Mouse (Mus musculus) kidney, embryonic 14.5 days (tissue): ENCODE measurements around the gene Polk. TPM values are rescaled to one million over a fixed set of nuclear protein-coding genes. Genes with fewer than 3 reads are reported as not detected.

ENCODE experiments used
- ATAC-seq: fragments of 200-750 bp; cut with Nextera tagmentation; 2 replicates; pipeline ENCODE4 v1.8.0; 2017; ENCODE audit warnings: moderate number of reproducible peaks, mild to moderate bottlenecking, moderate TSS enrichment, moderate library complexity; ENCODE audit not compliant: low FRiP score, low TSS enrichment
- H3K27ac ChIP-seq: fragments of 300-500 bp; sonication (generic); 2 replicates; pipeline ENCODE4 v1.5.1; 2014; ENCODE audit warnings: low read depth, mild to moderate bottlenecking, low read length, moderate library complexity, mixed read lengths
- H3K27me3 ChIP-seq: fragments of 300-500 bp; sonication (generic); 2 replicates; pipeline ENCODE4 v1.6.1; 2014; ENCODE audit warnings: mild to moderate bottlenecking, low read length; ENCODE audit not compliant: control insufficient read depth, insufficient read depth
- H3K36me3 ChIP-seq: fragments of 300-500 bp; sonication (generic); 2 replicates; pipeline ENCODE4 v1.6.1; 2014; ENCODE audit warnings: low read length, mixed read lengths; ENCODE audit not compliant: control insufficient read depth, insufficient read depth
- H3K4me1 ChIP-seq: fragments of 300-500 bp; sonication (generic); 2 replicates; pipeline ENCODE4 v1.6.1; 2014; ENCODE audit warnings: low read length, mixed read lengths; ENCODE audit not compliant: control insufficient read depth, insufficient read depth
- H3K4me2 ChIP-seq: fragments of 300-500 bp; sonication (generic); replicated peaks from 2 replicates; pipeline ENCODE4 v1.6.1; 2014; ENCODE audit warnings: low read depth, mild to moderate bottlenecking, low read length
- H3K4me3 ChIP-seq: fragments of 300-500 bp; sonication (generic); 2 replicates; pipeline ENCODE4 v1.5.1; 2014; ENCODE audit warnings: mild to moderate bottlenecking, low read length
- H3K9ac ChIP-seq: fragments of 300-500 bp; sonication (generic); 2 replicates; pipeline ENCODE4 v1.6.1; 2014; ENCODE audit warnings: low read depth, mild to moderate bottlenecking, low read length, moderate library complexity
- H3K9me3 ChIP-seq: fragments of 300-500 bp; sonication (generic); 2 replicates; pipeline ENCODE4 v1.6.1; 2016; ENCODE audit warnings: low read length; ENCODE audit not compliant: control insufficient read depth
- WGBS: fragments of 180-500 bp; shearing (Covaris S2); extraction: QIAGEN DNeasy Blood & Tissue Kit; methylation state at CpG from one replicate; pipeline ENCODE4 v1.1.7; 2014; 5-methylcytosine and 5-hydroxymethylcytosine counted together
- polyA plus RNA-seq: library from polyadenylated mRNA; unstranded; fragments of >200 nt; fragmentation: Nextera tagmentation; extraction: Ambion mirVana; gene quantifications from 2 replicates; pipeline ENCODE4 v1.2.1, GENCODE M21; 2014

Polk gene
- polyA plus RNA-seq, 1 experiment from 2014 or later, result 10.8 TPM

DNA sequence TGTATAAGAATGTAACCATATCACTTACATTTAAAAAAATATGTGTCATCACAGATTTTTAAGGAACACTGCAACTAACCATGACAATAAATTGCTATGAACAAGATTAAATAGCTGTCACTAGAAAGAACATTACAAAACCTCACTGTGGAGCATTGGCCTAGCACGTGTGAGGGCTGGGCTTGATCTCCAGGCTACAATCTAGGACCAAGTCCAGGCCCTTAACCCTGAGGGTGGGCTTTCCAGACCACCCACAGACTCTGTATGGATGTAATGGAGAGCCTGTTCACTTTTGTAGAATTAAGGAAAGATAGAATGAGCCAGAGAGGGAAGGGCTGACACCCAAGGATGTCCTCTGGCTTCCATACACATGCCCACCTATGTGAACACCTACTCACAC, 79.7 kb downstream of the Polk start:
- Histone ChIP-seq H3K36me3 (no peaks in the 10 kb centered on the region), H3K27me3 (no peaks in the 10 kb centered on the region), H3K4me2 (no peak overlapping the region), H3K27ac (no peak overlapping the region), H3K9me3 (no peaks in the 10 kb centered on the region), H3K4me3 (no peak overlapping the region), H3K9ac (no peak overlapping the region), H3K4me1 (no peaks in the 10 kb centered on the region)
- WGBS, result 70% methylated on average over 1 of the region's 1 CpGs
- no peak for ATAC-seq

DNA sequence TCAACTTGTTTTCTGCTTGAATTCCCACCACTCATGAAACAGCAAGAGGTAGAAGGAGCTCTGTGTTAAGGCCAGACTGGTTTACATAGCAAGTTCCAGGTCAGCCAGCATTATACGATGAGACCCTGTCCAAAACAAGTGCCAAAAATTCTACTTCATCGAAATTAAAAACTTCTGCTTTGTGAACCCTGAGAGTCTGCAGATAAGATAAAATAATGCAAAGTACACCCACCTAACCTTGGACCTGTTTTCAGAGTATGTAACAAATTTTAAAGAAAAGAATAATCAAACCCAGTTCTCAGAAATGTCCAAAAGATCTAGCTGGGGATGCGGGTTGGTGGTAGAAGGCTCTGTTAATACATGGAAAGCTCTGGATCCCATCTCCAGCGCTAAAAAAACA, 83.8 kb downstream of the Polk start:
- Histone ChIP-seq H3K27ac (no peak overlapping the region), H3K4me1 (no peaks in the 10 kb centered on the region), H3K27me3 (no peaks in the 10 kb centered on the region), H3K36me3 (no peaks in the 10 kb centered on the region), H3K9ac (no peak overlapping the region), H3K9me3 (no peaks in the 10 kb centered on the region), H3K4me2 (no peak overlapping the region), H3K4me3 (no peak overlapping the region)
- WGBS, result 85% methylated on average over 4 of the region's 4 CpGs
- ATAC-seq, result no peak

DNA sequence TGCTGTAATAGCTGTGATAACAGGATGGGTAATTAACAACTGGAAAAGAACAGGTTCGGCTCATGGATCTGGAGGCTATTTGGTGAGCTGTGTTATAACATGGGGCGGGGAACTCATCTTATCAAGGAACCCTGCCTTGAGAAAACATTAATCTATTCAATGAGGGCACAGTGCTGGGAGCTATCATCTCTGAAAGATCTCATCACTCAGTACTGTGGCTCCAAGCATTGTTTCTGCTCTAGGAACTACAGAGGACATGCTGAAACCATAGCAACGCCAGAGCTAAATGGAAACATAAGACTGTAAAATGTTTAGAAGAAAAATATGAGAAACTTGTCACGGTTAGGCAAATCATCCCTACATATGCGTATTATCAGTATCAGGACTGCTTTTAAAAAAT, 84.4 kb downstream of the Polk start:
- ATAC-seq, result no peak
- no peak overlapping the region for H3K27ac ChIP-seq
- no peaks in the 10 kb centered on the region for H3K9me3 ChIP-seq
- H3K4me1 ChIP-seq, result no peaks in the 10 kb centered on the region
- no peaks in the 10 kb centered on the region for H3K27me3 ChIP-seq
- H3K9ac ChIP-seq, result no peak overlapping the region
- no peak overlapping the region for H3K4me2 ChIP-seq
- no peaks in the 10 kb centered on the region for H3K36me3 ChIP-seq
- WGBS, result 84% methylated on average over 5 of the region's 5 CpGs
- H3K4me3 ChIP-seq, result no peak overlapping the region

DNA sequence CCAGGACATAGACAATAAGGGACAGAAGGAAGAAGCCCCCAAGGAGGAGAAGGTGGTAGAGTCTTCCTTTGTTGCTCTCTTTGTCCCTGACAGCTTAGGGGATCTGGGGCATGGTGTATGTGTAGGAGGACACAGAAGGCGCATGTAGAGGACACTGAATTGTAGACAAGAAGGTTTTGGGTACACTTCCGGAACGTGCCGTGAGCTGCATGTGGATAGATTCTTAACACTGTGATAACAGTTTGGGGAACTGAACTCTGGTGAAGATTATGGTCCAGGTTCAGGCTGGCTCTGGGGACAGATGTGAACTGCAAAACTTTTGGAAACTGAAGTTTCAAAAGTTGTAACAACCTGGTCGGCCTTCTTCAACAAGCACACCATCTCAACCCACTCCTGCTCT, 84.8 kb downstream of the Polk start:
- Histone ChIP-seq H3K4me3 (no peak overlapping the region), H3K9ac (no peak overlapping the region), H3K27me3 (no peaks in the 10 kb centered on the region), H3K9me3 (no peaks in the 10 kb centered on the region), H3K4me2 (no peak overlapping the region), H3K27ac (no peak overlapping the region), H3K36me3 (no peaks in the 10 kb centered on the region), H3K4me1 (no peaks in the 10 kb centered on the region)
- ATAC-seq, result no peak
- 93% methylated on average over 5 of the region's 5 CpGs for WGBS

DNA sequence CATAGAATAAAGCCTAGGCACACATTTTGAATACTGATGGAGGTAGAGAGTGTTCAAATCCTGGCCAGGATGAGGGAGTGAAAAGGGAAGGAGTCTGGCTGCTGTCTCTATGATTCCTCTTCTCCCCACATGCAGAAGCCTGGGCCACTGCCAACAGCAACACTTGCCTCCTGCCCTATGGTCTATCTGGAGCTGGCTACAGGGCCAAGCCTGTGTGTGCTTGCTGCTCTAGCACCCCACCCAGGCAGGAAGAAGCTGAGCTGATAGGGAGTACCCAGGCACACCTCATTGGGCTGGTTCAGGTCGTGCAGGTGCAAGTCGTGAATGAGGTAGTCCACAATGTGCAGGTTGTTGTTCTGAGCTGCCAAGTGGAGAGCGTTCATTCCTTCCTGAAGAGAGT, 88.1 kb downstream of the Polk start:
- Histone ChIP-seq H3K27ac (no peak overlapping the region), H3K36me3 (no peaks in the 10 kb centered on the region), H3K4me3 (no peak overlapping the region), H3K27me3 (no peaks in the 10 kb centered on the region), H3K4me2 (no peak overlapping the region), H3K9me3 (no peaks in the 10 kb centered on the region), H3K9ac (no peak overlapping the region), H3K4me1 (no peaks in the 10 kb centered on the region)
- no peak for ATAC-seq
- 80% methylated on average over 3 of the region's 3 CpGs for WGBS

DNA sequence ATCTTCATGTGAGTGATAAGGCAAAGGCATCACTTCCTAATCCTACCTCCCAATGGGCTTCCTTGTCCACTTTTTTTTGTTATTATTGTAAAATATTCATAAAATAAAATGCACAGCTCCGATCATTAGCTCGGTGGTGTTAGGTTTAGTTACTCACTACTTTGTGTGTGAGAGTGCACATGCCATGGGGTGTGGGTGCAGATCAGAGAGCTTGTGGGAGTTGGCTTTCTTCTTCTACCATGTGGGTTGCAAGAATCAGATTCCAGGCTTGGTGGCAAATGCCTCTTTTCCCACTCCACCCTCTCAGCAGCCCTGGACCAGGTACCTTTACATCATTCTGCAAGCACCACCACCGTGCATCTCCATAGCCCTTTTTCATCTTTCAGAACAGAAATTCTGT, 89.8 kb downstream of the Polk start:
- H3K4me1 ChIP-seq, result no peaks in the 10 kb centered on the region
- H3K9me3 ChIP-seq, result no peaks in the 10 kb centered on the region
- H3K36me3 ChIP-seq, result no peaks in the 10 kb centered on the region
- H3K27me3 ChIP-seq, result no peaks in the 10 kb centered on the region
- no peak overlapping the region for H3K4me2 ChIP-seq
- H3K9ac ChIP-seq, result no peak overlapping the region
- H3K27ac ChIP-seq, result no peak overlapping the region
- no peak for ATAC-seq
- 90% methylated on average over 3 of the region's 3 CpGs for WGBS
- H3K4me3 ChIP-seq, result no peak overlapping the region

DNA sequence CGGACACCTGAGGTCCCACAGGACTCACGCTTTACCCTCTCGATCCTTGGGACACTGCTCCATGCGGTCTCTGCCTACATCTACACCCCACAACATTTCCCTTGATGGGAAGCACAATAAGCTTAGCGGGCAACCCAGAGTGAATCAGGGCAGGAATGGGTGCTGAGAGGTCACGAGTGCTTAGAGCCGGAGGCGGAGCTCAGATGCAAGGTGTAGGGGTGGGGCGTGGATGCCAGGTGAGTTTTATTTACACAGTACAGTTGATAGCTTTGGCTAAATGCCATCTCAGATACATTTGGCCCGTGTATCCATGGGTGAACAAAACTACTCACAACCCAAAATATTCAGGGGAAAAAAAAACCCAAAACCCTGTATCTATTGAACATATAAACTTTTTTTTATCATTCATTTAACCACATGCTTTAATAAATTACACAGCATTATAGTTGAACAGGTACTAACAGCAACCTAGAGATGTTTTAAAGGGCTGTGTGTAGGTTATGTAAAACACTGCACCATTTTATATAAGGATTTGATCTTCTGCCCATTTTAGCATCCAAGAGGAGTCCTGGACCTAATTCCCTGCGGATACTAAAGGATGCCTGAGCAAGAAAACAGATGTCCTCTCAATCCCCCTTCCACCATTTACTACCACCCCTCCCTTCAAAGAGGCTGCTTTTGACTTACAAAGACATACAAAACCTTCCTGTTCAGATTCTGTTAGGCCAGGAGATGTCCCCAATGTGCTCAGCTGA, 90.8 kb downstream of the Polk start:
- no peaks in the 10 kb centered on the region for H3K4me1 ChIP-seq
- no peaks in the 10 kb centered on the region for H3K9me3 ChIP-seq
- 88% methylated on average over 11 of the region's 11 CpGs for WGBS
- no peak overlapping the region for H3K27ac ChIP-seq
- H3K9ac ChIP-seq, result no peak overlapping the region
- H3K27me3 ChIP-seq, result no peaks in the 10 kb centered on the region
- no peak overlapping the region for H3K4me2 ChIP-seq
- no peaks in the 10 kb centered on the region for H3K36me3 ChIP-seq
- ATAC-seq, result no peak
- no peak overlapping the region for H3K4me3 ChIP-seq

DNA sequence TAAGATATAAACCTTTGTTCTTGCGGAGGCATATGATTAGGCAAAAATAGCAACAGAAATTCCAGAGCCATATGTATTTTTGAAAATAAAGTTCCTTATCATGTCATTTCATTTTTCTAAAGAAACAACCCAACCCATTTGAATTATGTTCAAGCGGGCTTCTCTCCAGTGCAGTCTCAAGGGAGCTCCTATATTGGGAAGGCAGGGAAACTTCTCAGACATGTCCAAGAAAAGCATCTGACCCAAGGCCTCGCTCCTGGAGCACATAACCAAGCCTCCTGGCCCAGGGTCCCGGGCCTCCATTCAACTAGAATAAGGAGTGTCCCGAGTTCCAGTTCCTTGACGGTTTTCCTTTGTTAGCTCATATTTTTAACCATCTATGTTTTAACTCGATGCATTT, 91.5 kb downstream of the Polk start:
- Histone ChIP-seq H3K4me1 (no peaks in the 10 kb centered on the region), H3K27me3 (no peaks in the 10 kb centered on the region), H3K4me2 (no peak overlapping the region), H3K9me3 (no peaks in the 10 kb centered on the region), H3K27ac (no peak overlapping the region), H3K9ac (no peak overlapping the region), H3K4me3 (no peak overlapping the region), H3K36me3 (no peaks in the 10 kb centered on the region)
- WGBS, result 84% methylated on average over 7 of the region's 7 CpGs
- no peak for ATAC-seq

DNA sequence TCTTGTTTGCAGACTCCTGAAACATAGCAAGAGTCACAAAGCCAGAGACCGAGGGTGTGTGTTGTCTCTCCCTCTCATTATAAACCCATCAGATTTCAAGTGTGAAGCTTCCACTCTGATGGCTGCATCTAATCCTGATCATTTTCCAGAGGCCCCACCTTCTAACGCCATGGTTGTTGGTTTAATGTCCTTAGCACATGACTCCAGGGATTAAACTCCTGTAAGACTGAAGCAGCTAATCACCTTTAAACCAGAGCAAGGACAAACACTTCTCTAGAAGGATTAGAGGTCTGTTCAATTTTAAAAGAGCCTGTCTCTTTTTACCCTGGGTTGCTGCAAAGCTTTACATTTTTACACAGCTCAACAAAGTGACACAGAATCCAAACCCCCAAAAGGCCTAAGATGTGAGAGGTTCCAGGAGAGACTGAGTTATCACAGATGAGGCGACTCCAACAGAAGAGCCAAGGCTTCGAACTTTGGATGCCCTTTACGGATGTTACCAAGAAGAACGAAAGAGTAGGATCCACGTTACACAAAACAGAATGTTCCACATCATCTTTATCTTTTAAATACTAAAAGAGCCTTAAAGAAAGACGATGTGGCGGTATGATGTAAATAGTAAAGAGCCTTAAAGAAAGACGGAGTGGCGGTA, 92.0 kb downstream of the Polk start:
- no peak overlapping the region for H3K9ac ChIP-seq
- no peak overlapping the region for H3K4me2 ChIP-seq
- no peaks in the 10 kb centered on the region for H3K9me3 ChIP-seq
- no peak overlapping the region; the same call in 1 of the 2 replicates for H3K27ac ChIP-seq
- no peaks in the 10 kb centered on the region for H3K36me3 ChIP-seq
- no peak overlapping the region for H3K4me3 ChIP-seq
- no peaks in the 10 kb centered on the region for H3K4me1 ChIP-seq
- no peaks in the 10 kb centered on the region for H3K27me3 ChIP-seq
- WGBS, result 86% methylated on average over 11 of the region's 11 CpGs
- ATAC-seq, result no peak
